Mouse (Mus musculus) C2C12 (cell line): Measurements from ENCODE around the gene Lifr.

Experiments
- CTCF ChIP-seq: IDR thresholded peaks from one replicate; pipeline ENCODE4 v1.5.1; 2011; ENCODE audit not compliant: control insufficient read depth, insufficient read depth, insufficient read length
- MAX ChIP-seq: IDR thresholded peaks from one replicate; pipeline ENCODE4 v1.6.1; 2011; ENCODE audit warnings: mild to moderate bottlenecking, control low read depth
- MYOD1 ChIP-seq: IDR thresholded peaks from one replicate; pipeline ENCODE4 v1.6.1; 2011; ENCODE audit warnings: low read depth; ENCODE audit not compliant: control insufficient read depth, insufficient read length
- MYOG ChIP-seq: IDR thresholded peaks from one replicate; pipeline ENCODE4 v1.6.1; 2011; ENCODE audit not compliant: control insufficient read depth, insufficient read length; ENCODE audit errors: extremely low read depth

- TF ChIP-seq MYOD1: no peak
- TF ChIP-seq MAX: no peak
- TF ChIP-seq CTCF: no peak
- TF ChIP-seq MYOG: no peak
Observed at GRCm38 (mm10) chr15:7173346-7173745, 82.9 kb downstream of the Lifr start.
